Mouse (Mus musculus): Measurements from ENCODE around the gene Fancc. TPM values are rescaled to one million over a fixed set of nuclear protein-coding genes. Genes with fewer than 3 reads are reported as not detected.
A peak's percentile ranks its signal among the peaks of the same experiment; 100 is the strongest.

Gene Fancc
- total RNA-seq, 2 experiments from 2014 or later, result 7.2 to 7.6 TPM

DNA sequence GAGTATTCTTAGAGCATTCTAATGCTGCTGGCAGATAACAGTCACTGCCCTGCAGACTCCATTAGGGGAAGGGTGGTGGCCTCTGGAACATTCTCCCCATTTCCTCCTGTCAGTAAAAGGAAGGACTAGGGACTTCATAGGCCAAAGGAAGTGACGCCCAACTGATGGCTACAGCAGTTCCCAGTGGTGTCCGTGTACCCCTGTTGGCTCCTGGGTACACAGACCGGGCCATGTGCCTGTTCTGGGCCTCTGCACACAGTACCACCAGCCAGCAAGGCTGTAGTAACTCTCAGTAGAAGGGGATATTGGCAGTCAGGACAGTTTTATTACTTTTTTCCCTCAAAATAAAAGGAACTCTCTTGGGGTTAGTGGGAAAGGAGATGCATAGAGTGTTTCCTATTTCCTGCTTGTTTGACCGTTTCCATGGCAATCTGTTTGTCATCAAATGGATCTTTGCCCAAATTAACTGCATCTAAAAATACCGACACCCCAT lies 241.5 kb downstream of the Fancc start:
- DNase-seq (ENCODE audit: low spot score in 2 of 2), result no peak
- intact Hi-C loops (cut with DNase I), result no loop called here

DNA sequence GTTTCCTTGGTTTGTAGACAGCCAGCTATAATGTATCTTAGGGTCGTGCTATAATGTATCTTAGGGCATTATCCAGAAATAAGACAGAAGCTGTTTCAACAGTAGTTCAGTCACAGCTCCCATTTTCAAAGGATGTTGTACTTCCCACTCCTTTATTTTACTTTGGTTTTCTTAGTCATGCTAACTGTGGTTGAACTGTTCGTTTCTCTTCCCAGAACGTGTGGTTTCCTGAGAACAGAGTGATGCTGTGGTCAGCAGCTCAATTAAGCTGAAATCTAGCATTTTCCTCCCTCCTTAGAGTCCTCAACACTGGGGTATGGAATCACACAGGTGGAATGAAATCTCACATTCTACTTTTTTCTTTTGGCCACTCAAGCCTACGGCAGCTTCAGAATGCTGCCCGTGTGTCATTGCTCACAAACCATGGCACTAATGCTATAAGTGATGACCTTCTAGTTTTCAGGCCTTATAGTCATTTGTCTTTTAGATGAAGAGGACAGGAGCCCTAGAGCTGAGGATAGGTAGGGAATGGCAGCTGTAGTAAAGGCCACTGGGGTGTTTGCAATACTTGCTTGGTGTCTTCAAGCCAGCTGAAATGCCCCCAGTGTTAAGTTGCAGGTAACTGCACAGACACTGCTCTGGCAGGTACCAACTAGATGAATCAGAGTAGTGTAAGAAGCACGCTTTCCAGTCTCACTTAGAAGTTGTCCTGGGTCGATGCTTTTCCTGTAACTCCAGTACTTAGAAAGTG lies 243.0 kb downstream of the Fancc start:
- intact Hi-C loops (cut with DNase I), result no loop called here
- no peak for DNase-seq (ENCODE audit: low spot score in 2 of 2)

GRCm38 (mm10) chr13:63253147-63253546 lies 243.9 kb downstream of the Fancc start:
- intact Hi-C loops (cut with DNase I), result no loop called here
- DNase-seq (ENCODE audit: low spot score in 2 of 2), result no peak

DNA sequence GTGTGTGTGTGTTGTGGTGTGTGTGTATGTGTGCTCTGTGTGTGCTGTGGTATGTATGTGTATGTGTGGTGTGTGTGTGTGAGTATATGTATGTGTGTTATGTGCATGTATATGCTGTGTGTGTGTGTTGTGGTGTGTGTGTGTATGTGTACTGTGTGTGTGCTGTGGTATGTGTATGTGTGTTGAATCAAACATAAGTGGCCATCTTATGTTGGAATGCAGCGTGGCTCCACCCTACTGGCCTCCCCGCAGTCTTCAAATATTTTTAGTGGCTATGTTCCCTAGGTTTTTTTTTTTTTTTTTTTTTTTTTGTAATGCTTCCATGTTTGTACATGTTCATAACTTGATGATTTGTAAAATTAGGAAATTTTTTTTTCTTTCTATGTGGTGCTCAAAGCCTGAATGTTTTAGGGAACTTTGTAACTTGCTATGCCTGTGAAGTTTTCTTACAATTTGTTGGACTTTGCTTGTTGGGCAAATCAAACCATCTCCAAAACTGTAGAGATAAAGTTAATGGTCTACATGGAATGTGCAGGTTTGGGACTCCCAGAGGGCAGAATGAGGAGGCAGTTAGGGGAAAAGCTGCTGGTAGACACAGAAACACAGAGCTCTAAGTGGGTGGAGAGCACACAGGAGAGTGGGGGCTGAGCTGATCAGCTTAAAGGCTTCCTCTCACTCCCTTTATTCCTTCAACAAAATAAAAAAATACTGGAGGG lies 244.6 kb downstream of the Fancc start:
- intact Hi-C loops (cut with DNase I), result no loop called here
- DNase-seq (ENCODE audit: low spot score in 2 of 2), result no peak

DNA sequence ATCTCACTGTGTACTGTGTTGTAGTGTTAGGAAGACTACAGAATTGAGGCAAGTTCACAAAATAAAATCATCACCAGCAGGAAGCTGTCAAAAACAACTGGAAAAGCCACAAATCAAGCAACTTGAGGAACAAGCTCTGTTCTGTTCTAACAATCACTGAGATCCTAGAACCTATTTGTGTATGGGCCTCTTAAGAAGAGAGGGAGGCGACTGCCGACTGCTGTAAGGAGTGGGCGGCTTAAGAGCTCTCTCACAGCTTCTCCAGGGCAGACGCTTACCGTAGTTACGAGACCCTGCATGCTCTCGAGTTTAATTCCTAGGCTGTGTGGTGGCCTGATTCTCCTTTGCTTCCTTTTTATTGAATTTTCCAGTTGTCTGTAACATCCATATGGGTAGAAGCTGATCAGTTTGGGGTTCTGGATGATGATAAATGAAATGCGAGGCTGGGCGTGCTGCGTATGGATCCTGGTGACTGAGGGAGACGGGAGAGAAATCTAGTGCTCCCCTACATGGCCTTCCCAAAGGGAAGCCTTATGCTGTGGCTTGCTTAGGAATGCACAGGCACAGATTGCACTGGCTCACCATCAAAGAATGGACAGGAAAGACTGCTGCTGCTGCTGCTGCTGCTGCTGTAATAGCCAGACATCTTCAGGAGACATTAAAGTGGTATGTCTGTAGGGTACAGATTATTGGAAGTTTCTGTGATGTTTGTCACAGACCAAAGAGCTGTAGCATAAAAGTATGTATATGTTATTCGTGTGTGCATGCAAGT lies 245.8 kb downstream of the Fancc start:
- DNase-seq (ENCODE audit: low spot score in 2 of 2), result peak in 1 of 2 experiments; percentile 67
- intact Hi-C loops (cut with DNase I), result no loop called here

DNA sequence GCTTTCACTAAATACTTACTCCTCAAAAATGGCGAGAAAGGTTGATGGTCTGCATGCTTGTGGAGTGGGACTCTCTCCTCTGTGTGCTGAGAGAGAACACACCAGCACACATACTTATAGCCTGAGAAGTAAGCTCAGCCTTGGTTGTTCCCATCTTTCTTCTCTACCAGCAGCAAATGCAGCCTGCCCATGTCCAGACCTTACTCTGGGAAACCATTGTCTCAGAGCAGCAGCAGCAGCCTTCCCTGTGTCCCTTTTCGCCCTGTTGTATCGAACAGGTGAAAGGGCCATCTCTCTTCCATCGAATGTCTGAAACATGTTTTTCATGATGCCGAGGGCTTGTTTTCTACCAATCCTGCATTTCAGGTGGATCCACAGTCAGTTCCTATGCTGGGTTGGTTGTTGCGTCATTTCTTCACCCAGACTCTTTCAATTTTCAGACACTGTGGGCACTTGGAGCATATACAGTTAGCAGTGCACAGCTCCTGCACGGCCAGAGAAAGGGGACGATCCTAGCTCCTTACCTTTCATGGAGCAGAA lies 246.6 kb downstream of the Fancc start:
- no peak for DNase-seq (ENCODE audit: low spot score in 2 of 2)
- intact Hi-C loops (cut with DNase I), result no loop called here

DNA sequence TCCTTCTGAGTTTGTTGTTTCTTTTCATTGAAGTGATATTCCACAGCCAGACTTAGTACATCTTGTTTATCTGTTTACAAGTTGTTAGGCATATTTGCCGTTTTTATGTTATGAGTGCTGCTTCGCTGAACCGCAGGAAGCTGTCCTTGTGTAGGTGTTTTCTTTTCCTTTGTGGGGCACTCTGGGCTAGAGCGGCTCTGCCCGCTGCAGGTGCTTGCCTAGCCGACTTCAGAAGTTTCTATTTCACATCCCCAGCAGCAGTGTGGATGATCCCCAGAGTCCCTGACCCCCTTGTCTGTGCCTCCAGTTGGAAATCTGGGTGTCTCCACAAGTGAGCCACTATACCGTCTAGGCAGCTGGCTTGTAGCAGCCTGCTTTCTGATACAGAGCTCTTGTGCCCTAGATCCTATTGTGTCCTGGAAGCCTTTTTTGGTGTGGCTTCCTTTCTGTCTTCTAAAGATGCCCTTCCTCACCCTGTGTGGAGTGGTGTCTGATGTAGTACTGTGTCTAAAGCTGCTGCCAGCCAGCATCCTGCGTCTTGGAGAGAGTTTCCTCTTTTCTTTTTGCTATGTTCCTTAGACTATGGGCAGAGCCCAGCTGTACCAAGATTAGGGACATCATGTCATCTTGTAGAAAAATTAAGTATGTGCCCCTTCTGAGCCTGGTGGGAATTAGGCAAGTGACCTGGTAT lies 247.2 kb downstream of the Fancc start:
- intact Hi-C loops (cut with DNase I), result loop anchor here (5.0 kb wide), 2 partner anchors 138 to 308 kb away; no protein-coding TSS in a partner anchor
- DNase-seq (ENCODE audit: low spot score in 2 of 2), result no peak

- no peak for DNase-seq (ENCODE audit: low spot score in 2 of 2)
- intact Hi-C loops (cut with DNase I), result loop anchor here (5.0 kb wide), 2 partner anchors 137 to 307 kb away; no protein-coding TSS in a partner anchor
Measured at GRCm38 (mm10) chr13:63249171-63249570, 247.9 kb downstream of the Fancc start.

GRCm38 (mm10) chr13:63248318-63248717 lies 248.8 kb downstream of the Fancc start:
- intact Hi-C loops (cut with DNase I), result loop anchor here (5.0 kb wide), 2 partner anchors 136 to 306 kb away; no protein-coding TSS in a partner anchor

GRCm38 (mm10) chr13:63247631-63248030 lies 249.4 kb downstream of the Fancc start:
- intact Hi-C loops (cut with DNase I), result loop anchor here (5.0 kb wide), 2 partner anchors 135 to 305 kb away; no protein-coding TSS in a partner anchor
- DNase-seq (ENCODE audit: low spot score in 2 of 2), result no peak

More at GRCm38 (mm10) chr13:63248318-63248717, 248.8 kb downstream of the Fancc start:
- DNase-seq (ENCODE audit: low spot score in 2 of 2), result peak in 1 of 2 experiments; percentile 83

GRCm38 (mm10) chr13:63247041-63247440 lies 250.0 kb downstream of the Fancc start:
- intact Hi-C loops (cut with DNase I), result loop anchor here (5.0 kb wide), 2 partner anchors 135 to 305 kb away; no protein-coding TSS in a partner anchor
- no peak for DNase-seq (ENCODE audit: low spot score in 2 of 2)

- DNase-seq (ENCODE audit: low spot score in 2 of 2), result no peak
- intact Hi-C loops (cut with DNase I), result loop anchor here (5.0 kb wide), 2 partner anchors 134 to 304 kb away; no protein-coding TSS in a partner anchor
Measured at GRCm38 (mm10) chr13:63246332-63246940, 250.6 kb downstream of the Fancc start.

- no peak for DNase-seq (ENCODE audit: low spot score in 2 of 2)
- intact Hi-C loops (cut with DNase I), result loop anchor here (5.0 kb wide), 2 partner anchors 134 to 304 kb away; no protein-coding TSS in a partner anchor
Measured at GRCm38 (mm10) chr13:63245812-63246211, 251.3 kb downstream of the Fancc start.

DNA sequence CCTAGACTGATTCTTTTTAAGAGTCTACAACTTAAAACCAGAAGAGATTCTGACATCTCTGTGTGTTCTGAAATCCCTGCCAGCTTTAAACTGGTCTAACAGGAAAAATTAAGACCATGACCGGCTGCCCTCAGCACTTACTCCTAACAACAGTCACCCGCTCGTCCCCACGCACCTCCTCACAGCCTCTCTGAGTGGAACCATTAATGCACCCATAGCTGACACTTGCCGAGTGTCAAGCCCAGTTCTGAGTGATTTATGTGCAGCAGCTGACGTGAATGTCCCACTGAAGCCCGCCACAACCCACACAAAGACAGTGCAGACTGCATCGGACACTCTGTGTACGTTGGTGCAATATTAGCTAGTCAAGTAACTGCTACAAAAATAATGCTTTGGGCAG lies 251.9 kb downstream of the Fancc start:
- intact Hi-C loops (cut with DNase I), result loop anchor here (5.0 kb wide), 2 partner anchors 133 to 303 kb away; no protein-coding TSS in a partner anchor
- no peak for DNase-seq (ENCODE audit: low spot score in 2 of 2)

GRCm38 (mm10) chr13:63244425-63244824 lies 252.7 kb downstream of the Fancc start:
- DNase-seq (ENCODE audit: low spot score in 2 of 2), result no peak
- intact Hi-C loops (cut with DNase I), result loop anchor here (5.0 kb wide), 3 partner anchors 88 to 322 kb away; no protein-coding TSS in a partner anchor

GRCm38 (mm10) chr13:63243586-63243985 lies 253.5 kb downstream of the Fancc start:
- no peak for DNase-seq (ENCODE audit: low spot score in 2 of 2)
- intact Hi-C loops (cut with DNase I), result loop anchor here (5.0 kb wide), 3 partner anchors 89 to 321 kb away; no protein-coding TSS in a partner anchor

GRCm38 (mm10) chr13:63242401-63243192 lies 254.5 kb downstream of the Fancc start:
- peak in 1 of 2 experiments; percentile 62 for DNase-seq (ENCODE audit: low spot score in 2 of 2)
- intact Hi-C loops (cut with DNase I), result loop anchor here (5.0 kb wide), 3 partner anchors 90 to 320 kb away; no protein-coding TSS in a partner anchor
